12 mouse cellular contexts compared by ENCODE assay signal in genomic region chr16:17600944-17601562, GRCm38 (mm10). TPM values are rescaled to one million over a fixed set of nuclear protein-coding genes. Genes with fewer than 3 reads are reported as not detected.
DNase-seq lines count a peak whose midpoint lies in the region; ATAC-seq and TF ChIP-seq lines count a peak whose summit lies in the region.
"Had no signal": no experiment of that assay in that cellular context is flagged by ENCODE, and none has a peak within 500 bp of the region (broad histone marks: within the 10 kb centered on the region; RNA-seq: fewer than 3 reads in every experiment).

No protein-coding gene starts in this region.

- H3K27me3 ChIP-seq in kidney, postnatal 0 days (ENCODE audit: insufficient read depth, low read length): no peaks in the 10 kb centered on the region
- H3K27me3 ChIP-seq: forebrain, embryonic 15.5 days; hindbrain, embryonic 13.5 days; stomach, embryonic 15.5 days had no signal

- no peaks in the 10 kb centered on the region for H3K36me3 ChIP-seq in kidney, postnatal 0 days (ENCODE audit: insufficient read depth, low read length)
- H3K36me3 ChIP-seq: forebrain, embryonic 15.5 days; hindbrain, embryonic 13.5 days; stomach, embryonic 15.5 days had no signal

- 50% methylated on average over 3 of the region's 3 CpGs for WGBS in kidney, postnatal 0 days

- no peak overlapping the region for H3K4me3 ChIP-seq in kidney, postnatal 0 days (replicated peaks; ENCODE audit: low read depth, low read length)
- H3K4me3 ChIP-seq: forebrain, embryonic 15.5 days; hindbrain, embryonic 13.5 days; stomach, embryonic 15.5 days had no signal

- no peak overlapping the region for H3K4me2 ChIP-seq in kidney, postnatal 0 days (ENCODE audit: low read length)
- H3K4me2 ChIP-seq: forebrain, embryonic 15.5 days; hindbrain, embryonic 13.5 days; stomach, embryonic 15.5 days had no signal

- no peak for ATAC-seq in kidney, postnatal 0 days (replicated peaks; ENCODE audit: low FRiP score, low read depth)
- ATAC-seq in common myeloid progenitor, adult 5-6 weeks (replicated peaks; ENCODE audit: low read depth, poor library complexity, severe bottlenecking): peak; percentile 56; the same call in 1 of the 2 replicates
- ATAC-seq: forebrain, embryonic 15.5 days had no signal

- H3K27ac ChIP-seq in kidney, postnatal 0 days: no peak overlapping the region
- H3K27ac ChIP-seq: forebrain, embryonic 15.5 days; hindbrain, embryonic 13.5 days; stomach, embryonic 15.5 days had no signal

- peak; percentile 60 for TF ChIP-seq CTCF in kidney, postnatal 0 days (IDR thresholded peaks at IDR 0.05; ENCODE audit: low read depth)

- no peaks in the 10 kb centered on the region for H3K4me1 ChIP-seq in kidney, postnatal 0 days (replicated peaks; ENCODE audit: insufficient read depth, low read length)
- H3K4me1 ChIP-seq: forebrain, embryonic 15.5 days; hindbrain, embryonic 13.5 days; stomach, embryonic 15.5 days had no signal

- DNase-seq in kidney, postnatal 0 days (ENCODE audit: low spot score): peak; percentile 30
- no peak for DNase-seq in kidney, adult 9 months
- DNase-seq in 3T3-L1 (ENCODE audit: low read depth, low spot score): peak; percentile 16
- DNase-seq in A20 (ENCODE audit: low read depth, low spot score): peak; percentile 55
- no peak for DNase-seq in spleen, postnatal 14 days (ENCODE audit: low spot score in 2 of 2)
- no peak for DNase-seq in cerebellum, adult 9-10 months
- DNase-seq: lung, postnatal 4 days had no signal

- H3K9me3 ChIP-seq in kidney, postnatal 0 days (replicated peaks; ENCODE audit: low read length): no peaks in the 10 kb centered on the region
- H3K9me3 ChIP-seq: forebrain, embryonic 15.5 days; hindbrain, embryonic 13.5 days; stomach, embryonic 15.5 days had no signal

- H3K9ac ChIP-seq in kidney, postnatal 0 days (ENCODE audit: low read depth, low read length): no peak overlapping the region
- H3K9ac ChIP-seq: forebrain, embryonic 15.5 days; hindbrain, embryonic 13.5 days; stomach, embryonic 15.5 days had no signal

RNA-seq across cellular contexts. Expression of gene Slc7a4, which starts 18.0 kb away (rescaled TPM):
- polyA plus RNA-seq in kidney, postnatal 0 days (2015; fragmentation: Nextera tagmentation; extraction: Ambion mirVana): 14.3 and 15.5 TPM in 2 replicates
- 7.1 and 10.2 TPM in 2 replicates for total RNA-seq in common myeloid progenitor, adult 5-6 weeks (2017)

RNA-seq across cellular contexts. Expression of gene Smpd4, which starts 18.1 kb away (rescaled TPM):
- 21.2 and 22.3 TPM in 2 replicates for polyA plus RNA-seq in kidney, postnatal 0 days (2015; fragmentation: Nextera tagmentation; extraction: Ambion mirVana)
- total RNA-seq in common myeloid progenitor, adult 5-6 weeks (2017): 31.2 and 34.8 TPM in 2 replicates

RNA-seq across cellular contexts. Expression of gene P2rx6, which starts 39.4 kb away (rescaled TPM):
- 0.62 and 0.74 TPM in 2 replicates for polyA plus RNA-seq in kidney, postnatal 0 days (2015; fragmentation: Nextera tagmentation; extraction: Ambion mirVana)
- total RNA-seq in common myeloid progenitor, adult 5-6 weeks (2017): 0.05 TPM in 1 of 2 replicates, not detected in the other

RNA-seq across cellular contexts. Expression of gene Lrrc74b, which starts 40.0 kb away (rescaled TPM):
- 0.20 and 0.26 TPM in 2 replicates for polyA plus RNA-seq in kidney, postnatal 0 days (2015; fragmentation: Nextera tagmentation; extraction: Ambion mirVana)
- total RNA-seq in common myeloid progenitor, adult 5-6 weeks (2017): 0.05 TPM in 1 of 2 replicates, not detected in the other
- total RNA-seq: heart, adult 8-10 months had no signal

RNA-seq across cellular contexts. Expression of gene Ccdc74a, which starts 45.2 kb away (rescaled TPM):
- 8.1 and 8.6 TPM in 2 replicates for polyA plus RNA-seq in kidney, postnatal 0 days (2015; fragmentation: Nextera tagmentation; extraction: Ambion mirVana)
- total RNA-seq in common myeloid progenitor, adult 5-6 weeks (2017): 2.2 and 4.4 TPM in 2 replicates

Comparison
In these comparisons a context has a peak if more than half of its experiments do, and no peak if none do; other contexts are left out.
1. DNase-seq: peak in kidney, postnatal 0 days (single experiment), 3T3-L1 (single experiment) and A20 (single experiment); none in kidney, adult 9 months (single experiment), spleen, postnatal 14 days (0 of 2) and cerebellum, adult 9-10 months (single experiment).